Mouse (Mus musculus): ENCODE results near the gene Ubap1.

DNA sequence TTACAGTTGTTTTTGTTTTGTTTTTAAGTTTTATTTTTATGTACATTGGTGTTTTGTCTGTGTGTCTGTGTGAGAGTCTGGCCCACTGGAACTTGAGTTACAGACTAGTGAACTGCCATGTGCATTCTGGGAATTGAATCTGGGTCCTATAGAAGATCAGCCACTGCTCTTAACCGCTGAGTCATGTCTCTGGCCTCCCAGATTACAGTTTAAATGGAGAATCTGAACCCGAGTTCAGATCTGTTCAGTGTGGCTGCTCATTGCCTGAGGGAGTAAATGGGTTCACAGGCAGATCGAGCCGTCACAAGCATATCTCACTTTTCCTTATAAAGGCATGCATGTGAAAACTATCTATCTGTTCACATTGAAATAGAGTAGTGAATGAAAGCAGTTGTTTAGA, 4.0 kb downstream of the Ubap1 start:
- TF ChIP-seq CTCF (IDR thresholded peaks at IDR 0.05; ENCODE audit: extremely low read depth, insufficient read length, insufficient replicate concordance, low read depth, low read length) (no peak), POLR2A (IDR thresholded peaks at IDR 0.05; ENCODE audit: low read depth, low read length) (no peak)

Data from small intestine, adult 2 months (tissue).